Mouse (Mus musculus) G1E-ER4 (cell line): ENCODE results near the gene Fndc3b. TPM values are rescaled to one million over a fixed set of nuclear protein-coding genes. Genes with fewer than 3 reads are reported as not detected.

ENCODE experiments used
- GATA1 ChIP-seq: IDR thresholded peaks from one replicate; pipeline ENCODE4 v1.8.0; 2012; ENCODE audit warnings: low read length, inconsistent platforms
- polyA plus RNA-seq: library from polyadenylated mRNA; stranded (reverse); fragments of >175 nt; gene quantifications from 2 replicates; pipeline ENCODE4 v1.2.3, GENCODE M21; 2012

Fndc3b gene
- not detected in 2 replicates for polyA plus RNA-seq

DNA sequence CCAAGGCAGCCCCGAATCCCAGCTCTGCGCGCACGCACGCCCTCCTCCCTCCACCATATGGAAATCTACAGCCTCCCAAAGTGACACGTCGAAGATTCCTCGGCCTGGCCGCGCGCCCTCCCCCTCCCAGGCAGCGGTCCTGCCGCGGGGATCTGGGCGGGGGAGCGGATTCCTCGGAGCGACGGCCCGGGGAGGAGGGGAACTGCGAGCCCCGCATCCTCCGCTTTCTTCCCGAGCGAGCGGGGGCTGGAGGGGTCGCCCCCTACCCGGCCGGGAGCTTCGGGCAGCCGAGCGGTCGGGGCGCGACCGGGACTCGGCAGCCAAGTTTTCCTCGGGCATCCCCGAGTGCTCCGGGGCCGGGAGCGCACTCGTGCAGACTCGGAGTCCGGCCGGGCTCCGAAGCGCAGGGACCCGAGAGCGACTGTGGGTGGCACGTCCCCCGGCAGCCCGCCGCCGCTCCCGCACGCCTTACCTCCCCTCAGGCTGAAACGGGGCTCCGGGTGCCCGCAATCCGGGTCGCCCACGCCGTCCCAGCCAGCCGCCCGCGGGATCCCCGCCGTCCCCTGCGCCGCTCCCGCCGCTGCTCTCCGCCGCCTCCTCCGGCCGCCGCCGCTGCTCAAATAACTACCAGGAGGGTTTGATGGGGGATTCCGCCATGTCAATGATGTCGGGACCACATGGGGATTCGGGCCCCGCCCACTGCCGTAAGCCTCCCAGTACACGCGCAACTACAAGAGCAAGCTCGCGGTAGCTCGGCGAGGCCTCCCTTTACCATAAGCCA is at the start of gene Fndc3b:
Gene Fndc3b (minus strand): TSS at position 660 of the 781 bp plus-strand sequence.
- TF ChIP-seq GATA1 = no peak

DNA sequence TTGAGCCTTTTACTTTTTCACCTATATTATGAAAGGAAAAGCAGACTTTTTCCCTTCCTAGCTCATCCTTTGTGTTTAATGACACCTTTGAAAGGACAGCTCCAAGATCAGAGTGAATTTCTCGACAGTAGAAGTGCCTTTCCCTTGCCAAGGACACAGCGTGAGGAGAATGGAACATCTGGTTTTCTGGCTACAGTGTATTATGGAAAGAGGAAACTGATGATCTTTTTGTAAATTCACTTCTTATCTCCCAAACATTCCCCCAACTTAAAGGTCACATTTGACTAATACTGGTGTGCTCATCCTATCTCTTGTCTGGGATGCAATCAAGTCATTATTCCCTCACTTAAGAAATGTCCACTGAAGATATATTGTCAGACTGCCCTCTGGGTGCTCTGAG is 49.2 kb upstream of the Fndc3b start:
- no peak for TF ChIP-seq GATA1

DNA sequence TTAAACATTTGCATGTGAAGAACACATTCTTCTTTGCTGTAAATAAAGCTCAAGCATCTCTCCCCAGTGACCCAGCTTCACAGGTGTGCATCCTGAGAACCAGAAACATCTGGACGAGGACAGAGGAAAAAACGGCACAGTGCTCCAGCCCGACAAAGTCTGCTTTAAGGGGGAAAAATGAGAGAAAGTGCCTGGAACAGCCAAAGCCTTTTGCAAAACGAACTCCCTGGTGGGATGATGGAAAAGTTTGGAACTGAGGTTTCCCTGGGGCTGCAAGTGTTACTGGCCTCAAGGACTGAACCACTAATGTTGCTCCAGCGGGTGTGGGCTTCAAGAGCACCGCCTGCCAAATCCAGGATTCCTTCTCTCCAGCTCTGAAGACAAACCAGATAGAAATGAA is 47.9 kb upstream of the Fndc3b start:
- TF ChIP-seq GATA1 = no peak

DNA sequence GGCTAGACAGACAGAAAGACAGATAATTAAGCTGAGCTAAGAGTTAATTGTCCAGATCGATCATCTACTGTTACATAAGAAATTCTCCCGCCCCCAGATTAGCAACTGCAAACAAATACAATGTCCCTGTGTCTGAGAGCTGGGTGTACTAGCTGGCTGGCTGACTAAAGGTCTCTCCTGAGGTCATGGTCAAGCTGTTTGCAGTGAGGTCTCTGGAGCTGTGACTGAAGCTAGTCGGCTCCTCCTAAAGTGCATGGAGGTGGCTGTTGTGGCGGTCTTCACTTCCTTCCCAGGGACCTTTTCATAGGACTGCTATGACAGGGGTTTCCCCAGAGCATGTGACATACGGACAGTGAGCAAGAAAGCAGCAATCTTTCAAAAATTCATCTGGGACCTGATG is 40.5 kb upstream of the Fndc3b start:
- no peak for TF ChIP-seq GATA1

- no peak for TF ChIP-seq GATA1
These were observed 40.0 kb upstream of the Fndc3b start for GRCm38 (mm10) chr3:27751156-27751555.

DNA sequence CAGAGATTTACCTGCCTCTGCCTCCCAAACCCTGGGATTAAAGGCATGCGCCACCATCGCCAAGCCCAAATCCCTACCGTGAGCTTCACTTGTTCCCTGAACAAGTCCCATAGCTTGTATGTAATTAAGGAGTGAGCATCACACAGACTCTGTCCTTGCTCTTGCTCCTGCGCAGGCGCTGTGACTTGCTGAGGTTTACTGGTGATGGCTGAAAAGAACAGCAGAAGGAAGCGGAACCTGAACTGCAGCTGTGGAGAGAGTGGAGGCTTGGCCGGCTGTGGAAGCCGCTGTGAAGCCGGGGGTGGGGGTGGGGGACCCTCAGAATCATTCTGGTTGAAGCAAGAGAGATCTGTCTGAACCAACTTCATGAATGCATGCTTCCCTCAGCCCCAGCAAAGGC is 34.5 kb upstream of the Fndc3b start:
- no peak for TF ChIP-seq GATA1

- no peak for TF ChIP-seq GATA1
These were observed 33.6 kb upstream of the Fndc3b start for GRCm38 (mm10) chr3:27744754-27745153.

DNA sequence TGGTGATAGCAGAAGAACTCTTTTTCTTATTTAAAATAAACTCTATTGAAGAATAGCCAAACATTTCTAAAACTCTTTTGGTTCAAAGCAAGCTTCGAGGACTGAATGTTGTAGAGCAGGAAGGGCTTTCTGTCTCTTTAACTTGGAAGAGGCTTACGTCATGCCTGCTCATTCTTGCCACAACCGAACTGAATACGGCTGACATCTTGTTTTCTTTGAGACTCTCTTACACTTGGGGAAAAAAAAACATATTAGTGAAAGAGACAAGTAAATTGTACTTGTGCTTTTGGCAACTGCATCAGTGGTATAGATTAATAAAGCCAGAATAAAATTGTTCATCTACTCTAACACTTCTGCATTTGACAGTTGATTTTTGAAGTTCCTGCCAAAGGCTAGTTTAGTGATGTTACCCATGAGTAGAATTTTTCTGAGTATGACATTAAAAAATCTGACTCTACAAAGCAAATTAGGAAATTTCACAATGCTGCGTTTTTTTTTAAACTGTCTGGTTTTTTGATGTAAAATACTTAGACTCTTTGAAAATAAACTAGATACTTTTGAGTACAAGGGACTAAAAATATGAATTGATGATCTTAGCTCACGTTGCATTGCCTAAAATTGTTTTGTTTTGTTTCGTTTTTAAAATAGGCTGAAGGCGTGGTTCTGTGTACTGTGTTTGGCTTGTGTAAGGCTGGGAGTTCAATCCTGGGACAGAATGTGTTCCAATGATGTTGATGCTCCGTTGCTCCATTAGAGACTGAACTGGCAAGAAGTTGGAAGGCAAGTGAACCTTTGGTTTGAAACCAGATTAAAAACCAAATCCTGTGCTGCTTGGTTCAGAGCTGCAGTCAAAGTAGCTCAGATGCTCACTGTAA is 32.4 kb upstream of the Fndc3b start:
- TF ChIP-seq GATA1 = no peak

DNA sequence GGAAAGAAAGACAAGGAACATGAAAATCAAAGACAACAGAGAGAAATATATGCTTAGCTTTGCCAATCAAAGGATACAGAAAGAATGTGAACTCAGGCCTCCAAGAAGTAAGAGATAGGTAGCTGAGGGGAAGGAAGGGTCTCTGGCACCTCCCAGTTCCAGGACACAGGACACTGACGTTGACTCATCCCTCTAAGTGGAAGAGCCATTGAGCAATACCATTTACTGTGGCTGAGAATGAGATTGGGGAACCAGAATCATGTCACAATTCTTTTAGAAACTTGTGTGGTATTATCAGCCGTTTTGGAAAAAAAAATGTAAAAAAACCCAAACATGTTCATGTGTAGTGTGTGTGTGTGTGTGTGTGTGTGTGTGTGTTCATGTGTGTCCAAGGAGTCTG is 31.0 kb upstream of the Fndc3b start:
- TF ChIP-seq GATA1 = no peak

GRCm38 (mm10) chr3:27740136-27740535 is 29.0 kb upstream of the Fndc3b start:
- no peak for TF ChIP-seq GATA1

GRCm38 (mm10) chr3:27736180-27736579 is 25.1 kb upstream of the Fndc3b start:
- no peak for TF ChIP-seq GATA1

- no peak for TF ChIP-seq GATA1
These were observed 24.0 kb upstream of the Fndc3b start for GRCm38 (mm10) chr3:27735113-27735512.

- TF ChIP-seq GATA1 = no peak
These were observed 18.0 kb upstream of the Fndc3b start for GRCm38 (mm10) chr3:27728798-27729782.

DNA sequence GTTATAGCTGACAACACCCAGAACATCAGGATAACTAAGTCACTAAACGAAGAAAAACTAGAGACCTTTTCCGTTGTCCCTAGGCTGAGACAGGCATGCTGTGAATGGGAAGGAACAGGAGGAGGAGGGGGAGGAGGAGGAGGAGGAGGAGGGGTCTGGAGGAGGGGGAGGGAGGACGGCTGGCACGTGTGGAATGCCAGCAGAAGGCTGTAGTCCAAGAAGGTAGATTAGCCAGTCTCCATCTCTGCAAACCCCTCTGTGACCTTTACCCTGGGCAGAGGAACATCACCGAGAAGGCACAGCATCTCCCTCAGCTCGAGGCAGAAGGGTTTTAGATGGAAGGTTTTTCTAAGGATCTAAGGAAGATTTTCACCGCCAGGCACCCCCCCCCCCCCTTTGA is 17.1 kb upstream of the Fndc3b start:
- TF ChIP-seq GATA1 = no peak

DNA sequence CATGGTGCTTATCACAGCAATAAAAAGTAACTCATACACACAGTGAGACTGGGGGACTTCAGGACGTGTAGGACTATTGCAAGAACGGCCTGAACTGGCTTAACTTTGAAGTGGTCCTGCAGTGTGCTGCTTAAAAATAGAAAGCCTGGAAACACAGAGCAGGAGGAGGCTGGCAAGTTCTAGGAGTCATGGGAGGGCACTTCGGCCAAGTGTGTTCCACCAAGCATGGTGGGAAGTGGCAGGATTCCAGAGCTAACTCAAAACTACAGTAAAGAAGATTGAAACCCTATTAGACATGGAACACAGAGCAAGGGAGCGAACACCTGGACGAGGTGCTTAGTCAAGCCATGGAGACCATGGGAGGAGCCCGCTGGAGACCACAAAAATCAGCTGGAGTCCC is 14.6 kb upstream of the Fndc3b start:
- TF ChIP-seq GATA1 = no peak
